Mouse (Mus musculus) forebrain, embryonic 11.5 days (tissue): ENCODE measurements around the gene Sdcbp2. TPM values are rescaled to one million over a fixed set of nuclear protein-coding genes. Genes with fewer than 3 reads are reported as not detected.

ENCODE experiments used
- ATAC-seq: fragments of 200-750 bp; cut with Nextera tagmentation; replicated peaks from 2 replicates; pipeline ENCODE4 v1.8.0; 2017; ENCODE audit warnings: moderate TSS enrichment; ENCODE audit not compliant: low FRiP score
- DNase-seq: peaks from one replicate; pipeline ENCODE4 v3.0.0-alpha.2; 2017; ENCODE audit warnings: low spot score
- H3K27ac ChIP-seq: fragments of 300-500 bp; sonication (generic); 2 replicates; pipeline ENCODE4 v1.5.1; 2014; ENCODE audit warnings: low read depth, low read length
- H3K27me3 ChIP-seq: fragments of 300-500 bp; sonication (generic); 2 replicates; pipeline ENCODE4 v1.6.1; 2014; ENCODE audit warnings: mild to moderate bottlenecking, low read length, mixed read lengths; ENCODE audit not compliant: control insufficient read depth, insufficient read depth
- H3K36me3 ChIP-seq: fragments of 300-500 bp; sonication (generic); 2 replicates; pipeline ENCODE4 v1.6.1; 2014; ENCODE audit warnings: mild to moderate bottlenecking, low read length, moderate library complexity, mixed read lengths; ENCODE audit not compliant: control insufficient read depth, insufficient read depth
- H3K4me1 ChIP-seq: fragments of 300-500 bp; sonication (generic); replicated peaks from 2 replicates; pipeline ENCODE4 v1.6.1; 2014; ENCODE audit warnings: low read length, mixed read lengths; ENCODE audit not compliant: control insufficient read depth, insufficient read depth
- H3K4me2 ChIP-seq: fragments of 300-500 bp; sonication (generic); 2 replicates; pipeline ENCODE4 v1.6.1; 2014; ENCODE audit warnings: low read depth, mild to moderate bottlenecking, low read length, moderate library complexity, mixed read lengths; ENCODE audit not compliant: severe bottlenecking
- H3K4me3 ChIP-seq: fragments of 300-500 bp; sonication (generic); 2 replicates; pipeline ENCODE4 v1.5.1; 2014; ENCODE audit warnings: low read depth, low read length
- H3K9ac ChIP-seq: fragments of 300-500 bp; sonication (generic); 2 replicates; pipeline ENCODE4 v1.6.1; 2014; ENCODE audit warnings: low read length
- H3K9me3 ChIP-seq: fragments of 300-500 bp; sonication (generic); 2 replicates; pipeline ENCODE4 v1.6.1; 2016; ENCODE audit warnings: low read length, mixed read lengths; ENCODE audit not compliant: control insufficient read depth
- WGBS: fragments of 180-500 bp; shearing (Covaris S2); extraction: QIAGEN DNeasy Blood & Tissue Kit; methylation state at CpG from one replicate; pipeline ENCODE4 v1.1.7; 2014; 5-methylcytosine and 5-hydroxymethylcytosine counted together
- polyA plus RNA-seq: library from polyadenylated mRNA; unstranded; fragments of >200 nt; fragmentation: Nextera tagmentation; extraction: Ambion mirVana; gene quantifications from 2 replicates; pipeline ENCODE4 v1.2.1, GENCODE M21; 2014

Gene Sdcbp2
- polyA plus RNA-seq, 1 experiment from 2014 or later = 0.44 TPM

GRCm38 (mm10) chr2:151536618-151536974 is 35.8 kb upstream of the Sdcbp2 start:
- H3K9me3 ChIP-seq = no peaks in the 10 kb centered on the region
- no peaks in the 10 kb centered on the region for H3K27me3 ChIP-seq
- 84% methylated on average over 5 of the region's 5 CpGs for WGBS
- no peak; the same call in 1 of the 2 replicates for ATAC-seq
- no peak overlapping the region for H3K4me3 ChIP-seq
- no peak overlapping the region for H3K9ac ChIP-seq
- DNase-seq = no peak
- no peaks in the 10 kb centered on the region for H3K4me1 ChIP-seq
- H3K36me3 ChIP-seq = no peaks in the 10 kb centered on the region
- H3K27ac ChIP-seq = no peak overlapping the region
- no peak overlapping the region for H3K4me2 ChIP-seq

DNA sequence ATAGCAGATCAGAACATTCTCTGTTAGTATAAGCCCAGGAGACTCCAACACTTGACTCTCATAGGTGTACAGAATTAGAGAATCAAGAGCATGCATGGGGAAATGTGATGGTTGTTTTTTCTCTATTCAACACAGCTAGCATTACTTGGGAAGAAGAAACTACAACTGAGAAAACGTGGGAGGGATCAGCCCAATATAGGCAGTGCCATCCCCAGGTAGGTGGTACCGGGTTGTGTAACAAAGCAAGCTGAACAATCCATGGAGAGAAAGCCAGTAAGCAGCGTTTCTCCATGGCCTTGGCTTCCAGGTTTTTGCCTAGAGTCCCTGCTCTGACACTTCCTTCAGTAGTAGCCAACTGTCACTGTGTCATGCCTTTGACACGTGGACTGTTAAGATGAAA is 33.8 kb upstream of the Sdcbp2 start:
- H3K27ac ChIP-seq = no peak overlapping the region
- WGBS = 71% methylated on average over 4 of the region's 4 CpGs
- no peaks in the 10 kb centered on the region for H3K36me3 ChIP-seq
- no peak overlapping the region for H3K9ac ChIP-seq
- ATAC-seq = no peak
- DNase-seq = no peak
- H3K4me2 ChIP-seq = no peak overlapping the region
- no peaks in the 10 kb centered on the region; the same call in 1 of the 2 replicates for H3K4me1 ChIP-seq
- H3K27me3 ChIP-seq = no peaks in the 10 kb centered on the region
- no peak overlapping the region for H3K4me3 ChIP-seq
- H3K9me3 ChIP-seq = no peaks in the 10 kb centered on the region

GRCm38 (mm10) chr2:151542323-151543062 is 29.9 kb upstream of the Sdcbp2 start, which contains the start of gene Fkbp1a:
Fkbp1a (plus strand) TSS chr2:151542483.
- peak within 1 kb of the TSS; percentile 81 for H3K4me2 ChIP-seq
- peak; percentile 97 for ATAC-seq
- peak within 1 kb of the TSS; percentile 93 for H3K9ac ChIP-seq
- under 1% methylated on average over 68 of the region's 93 CpGs for WGBS
- peaks cover 3% of the 10 kb centered on the region; the same call in 1 of the 2 replicates for H3K4me1 ChIP-seq
- H3K27ac ChIP-seq = peak within 1 kb of the TSS; percentile 85
- DNase-seq = peak; percentile 98
- H3K4me3 ChIP-seq = peak within 1 kb of the TSS; percentile 98
- H3K27me3 ChIP-seq = no peaks in the 10 kb centered on the region
- no peaks in the 10 kb centered on the region for H3K9me3 ChIP-seq
- no peaks in the 10 kb centered on the region; the same call in 1 of the 2 replicates for H3K36me3 ChIP-seq

DNA sequence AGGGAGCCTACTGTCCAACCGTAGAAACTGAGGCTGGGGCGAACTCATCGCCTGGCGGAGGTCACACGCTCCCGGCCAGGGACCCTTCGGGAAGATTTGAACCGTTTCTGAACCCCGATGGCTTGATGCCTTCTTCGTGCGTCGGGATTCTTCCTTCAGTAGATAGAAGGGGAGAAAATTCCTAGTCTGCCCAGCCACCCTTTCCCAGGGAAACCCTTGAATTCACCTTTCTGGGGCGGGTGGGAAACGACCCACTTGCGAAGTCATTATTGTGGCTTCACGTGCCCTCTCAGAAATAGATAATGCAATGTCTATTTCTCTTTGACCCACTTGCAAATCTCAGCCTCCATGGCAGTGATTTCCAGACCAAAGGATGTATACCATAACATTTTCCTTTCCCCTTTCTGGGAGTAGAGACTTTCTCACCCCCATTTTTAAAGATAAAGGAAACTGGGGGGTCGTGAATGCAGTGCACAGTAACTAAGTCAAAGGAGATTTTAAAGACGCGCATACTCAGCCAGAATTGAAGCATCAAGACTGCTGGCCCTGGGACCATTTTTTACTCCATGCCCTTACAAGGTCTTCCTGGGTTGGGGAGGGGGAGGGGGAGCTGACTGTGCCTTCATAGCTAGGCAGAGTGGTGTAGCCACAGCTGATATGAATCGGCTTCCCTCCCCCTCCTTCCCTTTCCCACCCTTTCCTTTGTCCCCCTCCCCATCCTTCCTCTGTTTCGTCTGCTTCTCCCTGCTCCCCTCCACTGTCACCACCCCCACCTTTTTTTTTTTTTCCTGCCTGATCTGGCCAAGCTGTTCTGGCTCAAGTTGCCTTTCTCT is 29.1 kb upstream of the Sdcbp2 start:
- ATAC-seq (peak; percentile 11; the same call in 1 of the 2 replicates), DNase-seq (peak; percentile 69)
- peaks cover 3% of the 10 kb centered on the region; the same call in 1 of the 2 replicates for H3K4me1 ChIP-seq
- H3K36me3 ChIP-seq = no peaks in the 10 kb centered on the region; the same call in 1 of the 2 replicates
- no peaks in the 10 kb centered on the region for H3K27me3 ChIP-seq
- H3K9ac ChIP-seq = peak overlapping the region; percentile 93
- 2% methylated on average over 21 of the region's 21 CpGs for WGBS
- H3K27ac ChIP-seq = peak overlapping the region; percentile 85
- H3K9me3 ChIP-seq = no peaks in the 10 kb centered on the region
- H3K4me3 ChIP-seq = peak overlapping the region; percentile 98
- H3K4me2 ChIP-seq = peak overlapping the region; percentile 81

- H3K4me3 ChIP-seq = no peak overlapping the region
Measured at GRCm38 (mm10) chr2:151544673-151545072, 27.7 kb upstream of the Sdcbp2 start.

GRCm38 (mm10) chr2:151546571-151546970 is 25.9 kb upstream of the Sdcbp2 start:
- no peak overlapping the region for H3K27ac ChIP-seq
- DNase-seq (no peak), ATAC-seq (no peak)
- H3K27me3 ChIP-seq = no peaks in the 10 kb centered on the region
- no peak overlapping the region for H3K4me3 ChIP-seq
- peaks cover 3% of the 10 kb centered on the region; the same call in 1 of the 2 replicates for H3K4me1 ChIP-seq
- H3K9ac ChIP-seq = no peak overlapping the region
- no peak overlapping the region for H3K4me2 ChIP-seq
- 92% methylated on average over 4 of the region's 4 CpGs for WGBS
- H3K36me3 ChIP-seq = no peaks in the 10 kb centered on the region; the same call in 1 of the 2 replicates
- no peaks in the 10 kb centered on the region for H3K9me3 ChIP-seq

More at GRCm38 (mm10) chr2:151544673-151545072, 27.7 kb upstream of the Sdcbp2 start:
- peaks cover 3% of the 10 kb centered on the region; the same call in 1 of the 2 replicates for H3K4me1 ChIP-seq
- no peaks in the 10 kb centered on the region; the same call in 1 of the 2 replicates for H3K36me3 ChIP-seq
- H3K9me3 ChIP-seq = no peaks in the 10 kb centered on the region
- WGBS = 46% methylated on average over 6 of the region's 6 CpGs
- DNase-seq (no peak), ATAC-seq (no peak)
- H3K9ac ChIP-seq = no peak overlapping the region
- H3K27ac ChIP-seq = no peak overlapping the region
- H3K4me2 ChIP-seq = no peak overlapping the region
- H3K27me3 ChIP-seq = no peaks in the 10 kb centered on the region

DNA sequence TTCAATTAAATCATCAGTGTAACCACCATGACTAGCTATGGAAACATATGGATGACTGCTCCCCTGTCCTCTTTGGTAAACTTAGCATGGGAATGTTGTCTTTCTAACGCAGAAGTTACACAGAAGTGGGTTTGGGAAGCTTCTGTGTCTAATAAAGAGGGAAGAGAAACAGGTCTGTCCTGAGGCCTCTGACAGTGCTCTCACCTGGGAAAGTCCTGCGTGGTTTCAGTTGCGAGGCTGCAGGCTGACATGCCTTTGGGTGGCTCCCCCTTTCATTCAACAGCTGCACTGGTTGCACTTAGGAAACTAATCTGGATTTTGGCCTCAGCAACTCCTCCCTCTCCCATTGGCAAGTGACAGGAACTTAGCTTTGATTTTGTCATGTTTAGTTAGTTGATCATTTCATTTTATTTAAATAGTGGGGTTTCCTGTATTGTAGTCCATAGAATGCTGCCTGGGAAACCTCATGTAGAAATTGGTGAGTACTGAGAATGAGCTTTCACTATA is 22.8 kb upstream of the Sdcbp2 start:
- H3K36me3 ChIP-seq = no peaks in the 10 kb centered on the region; the same call in 1 of the 2 replicates
- H3K9ac ChIP-seq = no peak overlapping the region
- 90% methylated on average over 3 of the region's 3 CpGs for WGBS
- no peak overlapping the region for H3K4me2 ChIP-seq
- no peak overlapping the region for H3K4me3 ChIP-seq
- DNase-seq (no peak), ATAC-seq (no peak)
- H3K27me3 ChIP-seq = no peaks in the 10 kb centered on the region
- H3K27ac ChIP-seq = no peak overlapping the region
- H3K9me3 ChIP-seq = no peaks in the 10 kb centered on the region
- no peaks in the 10 kb centered on the region for H3K4me1 ChIP-seq
